ENCODE assay signal across 9 mouse cellular contexts in the genomic region with DNA sequence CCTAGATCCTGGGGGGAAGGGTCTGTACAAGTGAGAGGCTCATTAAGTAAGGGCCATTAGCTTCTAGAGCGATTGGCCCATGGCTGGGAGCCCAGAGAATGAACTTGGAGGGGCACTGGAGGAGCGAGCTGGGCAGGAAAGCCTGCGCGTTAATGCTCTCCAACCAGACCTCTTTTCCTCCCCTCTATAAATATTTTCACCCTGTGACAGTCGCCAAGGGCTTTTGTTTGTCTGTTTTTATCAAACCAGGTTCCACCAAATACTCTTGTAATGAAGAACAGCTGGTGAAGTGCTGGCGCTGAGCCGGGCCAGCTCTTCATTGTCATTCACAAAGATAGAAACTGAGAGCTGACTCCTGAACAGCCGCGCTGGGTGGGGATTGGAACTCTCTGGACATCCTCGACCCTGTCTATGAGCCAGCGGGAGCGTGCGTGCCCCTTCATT.
DNase-seq lines count a peak whose midpoint lies in the region; ATAC-seq and TF ChIP-seq lines count a peak whose summit lies in the region.
"Had no signal": no experiment of that assay in that cellular context is flagged by ENCODE, and none has a peak within 500 bp of the region (broad histone marks: within the 10 kb centered on the region; RNA-seq: fewer than 3 reads in every experiment).

No protein-coding gene starts in this region.

- peak overlapping the region; percentile 28 for H3K4me2 ChIP-seq in forebrain, embryonic 14.5 days (ENCODE audit: low read length)
- peak overlapping the region; percentile 33 for H3K4me2 ChIP-seq in stomach, embryonic 15.5 days
- H3K4me2 ChIP-seq: liver, embryonic 15.5 days had no signal

- peak; percentile 76 for ATAC-seq in forebrain, embryonic 14.5 days
- no peak for ATAC-seq in stomach, embryonic 15.5 days (ENCODE audit: insufficient read depth, low FRiP score, low read depth)
- ATAC-seq in megakaryocyte progenitor cell, adult 5-6 weeks (replicated peaks; ENCODE audit: poor library complexity), result no peak

- TF ChIP-seq CTCF in lung, adult 2 months (IDR thresholded peaks at IDR 0.05; ENCODE audit: insufficient read depth, low read length), result no peak

- H3K9ac ChIP-seq in forebrain, embryonic 14.5 days (ENCODE audit: low read length), result no peak overlapping the region
- H3K9ac ChIP-seq in stomach, embryonic 15.5 days, result no peak overlapping the region
- H3K9ac ChIP-seq: liver, embryonic 15.5 days had no signal

- H3K4me1 ChIP-seq in forebrain, embryonic 14.5 days (ENCODE audit: control insufficient read depth, insufficient read depth, low read length), result peaks cover 11% of the 10 kb centered on the region
- H3K4me1 ChIP-seq in lung, adult 2 months (ENCODE audit: control insufficient read depth, insufficient read depth, low read length), result no peaks in the 10 kb centered on the region; the same call in 1 of the 2 replicates
- H3K4me1 ChIP-seq in stomach, embryonic 15.5 days, result no peaks in the 10 kb centered on the region

- peak; percentile 23 for DNase-seq in ovary, postnatal 36 days (ENCODE audit: low spot score)
- no peak for DNase-seq in ovary, adult 18-20 months (ENCODE audit: low spot score)
- DNase-seq in forebrain, embryonic 14.5 days (ENCODE audit: low spot score), result peak; percentile 75
- DNase-seq in heart, postnatal 10 days, result peak; percentile 72 to 75
- DNase-seq in lung, adult 2 months, result peak; percentile 14
- no peak for DNase-seq in spleen, adult 12 weeks (ENCODE audit: low spot score)

- TF ChIP-seq POLR2A in lung, adult 2 months (IDR thresholded peaks at IDR 0.05; ENCODE audit: borderline replicate concordance, extremely low read depth, low read depth, low read length), result no peak

- no peak overlapping the region for H3K4me3 ChIP-seq in forebrain, embryonic 14.5 days (ENCODE audit: low read depth, low read length)
- H3K4me3 ChIP-seq in lung, adult 2 months (replicated peaks; ENCODE audit: extremely low read depth, low read depth, low read length), result peak overlapping the region; percentile 36
- no peak overlapping the region for H3K4me3 ChIP-seq in stomach, embryonic 15.5 days (replicated peaks)
- H3K4me3 ChIP-seq: liver, embryonic 15.5 days had no signal

- no peaks in the 10 kb centered on the region for H3K36me3 ChIP-seq in forebrain, embryonic 14.5 days (ENCODE audit: control insufficient read depth, insufficient read depth, low read length)
- H3K36me3 ChIP-seq in stomach, embryonic 15.5 days, result no peaks in the 10 kb centered on the region
- H3K36me3 ChIP-seq: liver, embryonic 15.5 days had no signal

- WGBS in forebrain, embryonic 14.5 days, result 15% methylated on average over 13 of the region's 13 CpGs
- WGBS in lung, adult 2 months, result 20% methylated on average over 13 of the region's 13 CpGs
- 26% methylated on average over 13 of the region's 13 CpGs for WGBS in stomach, embryonic 15.5 days

- no peaks in the 10 kb centered on the region for H3K27me3 ChIP-seq in forebrain, embryonic 14.5 days (replicated peaks; ENCODE audit: control insufficient read depth, insufficient read depth, low read length)
- no peaks in the 10 kb centered on the region for H3K27me3 ChIP-seq in stomach, embryonic 15.5 days (replicated peaks)
- H3K27me3 ChIP-seq: liver, embryonic 15.5 days had no signal

- no peak overlapping the region for H3K27ac ChIP-seq in forebrain, embryonic 14.5 days (ENCODE audit: low read depth, low read length)
- no peak overlapping the region for H3K27ac ChIP-seq in stomach, embryonic 15.5 days
- H3K27ac ChIP-seq: liver, embryonic 15.5 days had no signal

- no peaks in the 10 kb centered on the region for H3K9me3 ChIP-seq in forebrain, embryonic 14.5 days (replicated peaks; ENCODE audit: control insufficient read depth, low read length)
- H3K9me3 ChIP-seq in stomach, embryonic 15.5 days, result no peaks in the 10 kb centered on the region
- H3K9me3 ChIP-seq: liver, embryonic 15.5 days had no signal

- intact Hi-C loops in heart, postnatal 10 days (cut with DNase I), result no loop called here

Comparison
In these comparisons a context has a peak if more than half of its experiments do, and no peak if none do; other contexts are left out.
1. DNase-seq: peak in ovary, postnatal 36 days (single experiment), forebrain, embryonic 14.5 days (single experiment), heart, postnatal 10 days (2 of 2) and lung, adult 2 months (single experiment); none in ovary, adult 18-20 months (single experiment) and spleen, adult 12 weeks (single experiment).